Mouse (Mus musculus) testis, adult 2 months (tissue): ENCODE measurements at regions not wholly inside any gene's neighbourhood (a gene's known extent, or its start where the extent isn't known, plus 50 kb on each side); places are given as distances from the start of the nearest gene placed in this dataset.

Experiments
- CTCF ChIP-seq: fragments of 200-500 bp; IDR thresholded peaks from 2 replicates; pipeline ENCODE4 v1.5.1; 2012; ENCODE audit warnings: low read depth, mild to moderate bottlenecking, inconsistent platforms, low read length, moderate library complexity; ENCODE audit not compliant: control insufficient read depth, insufficient read depth, insufficient replicate concordance
- POLR2A ChIP-seq: fragments of 200-500 bp; IDR thresholded peaks from 2 replicates; pipeline ENCODE4 v1.6.1; 2012; ENCODE audit warnings: low read depth, mild to moderate bottlenecking, inconsistent platforms, low read length, moderate library complexity; ENCODE audit not compliant: control insufficient read depth

GRCm38 (mm10) chr3:149387537-149387936 lies 397.2 kb upstream of the Adgrl2 start:
- TF ChIP-seq CTCF (no peak), POLR2A (no peak)
